Mouse (Mus musculus) midbrain, embryonic 10.5 days (tissue): ENCODE data around the gene Fbxo47. TPM values are rescaled to one million over a fixed set of nuclear protein-coding genes. Genes with fewer than 3 reads are reported as not detected.

ENCODE experiments used
- DNase-seq: peaks from one replicate; pipeline ENCODE4 v3.0.0-alpha.2; 2017; ENCODE audit warnings: low spot score
- H3K27ac ChIP-seq: fragments of 300-500 bp; sonication (generic); replicated peaks from 2 replicates; pipeline ENCODE4 v1.5.1; 2016; ENCODE audit warnings: mild to moderate bottlenecking
- H3K27me3 ChIP-seq: fragments of 300-500 bp; sonication (generic); 2 replicates; pipeline ENCODE4 v1.6.1; 2016; ENCODE audit warnings: low read depth, mild to moderate bottlenecking; ENCODE audit not compliant: poor library complexity, severe bottlenecking
- H3K36me3 ChIP-seq: fragments of 300-500 bp; sonication (generic); 2 replicates; pipeline ENCODE4 v1.6.1; 2016; ENCODE audit warnings: mild to moderate bottlenecking, moderate library complexity
- H3K4me1 ChIP-seq: fragments of 300-500 bp; sonication (generic); 2 replicates; pipeline ENCODE4 v1.6.1; 2016
- H3K4me3 ChIP-seq: fragments of 300-500 bp; sonication (generic); 2 replicates; pipeline ENCODE4 v1.5.1; 2016; ENCODE audit warnings: mild to moderate bottlenecking, moderate library complexity
- H3K9me3 ChIP-seq: fragments of 300-500 bp; sonication (generic); replicated peaks from 2 replicates; pipeline ENCODE4 v1.6.1; 2016; ENCODE audit warnings: mild to moderate bottlenecking
- WGBS: fragments of 180-500 bp; shearing (Covaris S2); methylation state at CpG from one replicate; pipeline ENCODE4 v1.1.7; 2016; 5-methylcytosine and 5-hydroxymethylcytosine counted together
- polyA plus RNA-seq: library from polyadenylated mRNA; unstranded; fragments of >200 nt; fragmentation: Nextera tagmentation; extraction: Ambion mirVana; gene quantifications from 2 replicates; pipeline ENCODE4 v1.2.1, GENCODE M21; 2016

Fbxo47 gene
- polyA plus RNA-seq, 1 experiment from 2014 or later, result 0.38 TPM

GRCm38 (mm10) chr11:97867591-97867990, 16.4 kb downstream of the Fbxo47 start:
- no peak overlapping the region for H3K4me3 ChIP-seq
- H3K36me3 ChIP-seq, result no peaks in the 10 kb centered on the region
- DNase-seq, result no peak
- H3K9me3 ChIP-seq, result no peaks in the 10 kb centered on the region
- H3K27me3 ChIP-seq, result no peaks in the 10 kb centered on the region
- 89% methylated on average over 3 of the region's 3 CpGs for WGBS
- no peak overlapping the region for H3K27ac ChIP-seq
- no peaks in the 10 kb centered on the region for H3K4me1 ChIP-seq

GRCm38 (mm10) chr11:97866091-97866888, 17.7 kb downstream of the Fbxo47 start:
- Histone ChIP-seq H3K9me3 (no peaks in the 10 kb centered on the region), H3K4me3 (no peak overlapping the region), H3K27me3 (no peaks in the 10 kb centered on the region), H3K27ac (no peak overlapping the region), H3K36me3 (no peaks in the 10 kb centered on the region), H3K4me1 (no peaks in the 10 kb centered on the region)
- DNase-seq, result no peak
- 90% methylated on average over 3 of the region's 3 CpGs for WGBS

- DNase-seq, result no peak
- Histone ChIP-seq H3K36me3 (no peaks in the 10 kb centered on the region), H3K9me3 (no peaks in the 10 kb centered on the region), H3K4me1 (no peaks in the 10 kb centered on the region), H3K27ac (no peak overlapping the region), H3K4me3 (no peak overlapping the region), H3K27me3 (no peaks in the 10 kb centered on the region)
- 88% methylated on average over 5 of the region's 5 CpGs for WGBS
These were observed 18.5 kb downstream of the Fbxo47 start for GRCm38 (mm10) chr11:97865421-97865820.

GRCm38 (mm10) chr11:97862148-97862547, 21.8 kb downstream of the Fbxo47 start:
- 88% methylated on average over 2 of the region's 2 CpGs for WGBS
- no peaks in the 10 kb centered on the region for H3K4me1 ChIP-seq
- no peak for DNase-seq
- no peak overlapping the region for H3K4me3 ChIP-seq
- no peaks in the 10 kb centered on the region for H3K36me3 ChIP-seq
- H3K9me3 ChIP-seq, result no peaks in the 10 kb centered on the region
- no peaks in the 10 kb centered on the region for H3K27me3 ChIP-seq
- H3K27ac ChIP-seq, result no peak overlapping the region

GRCm38 (mm10) chr11:97855473-97855872, 28.5 kb downstream of the Fbxo47 start:
- Histone ChIP-seq H3K27ac (no peak overlapping the region), H3K36me3 (no peaks in the 10 kb centered on the region), H3K9me3 (no peaks in the 10 kb centered on the region), H3K4me3 (no peak overlapping the region), H3K27me3 (no peaks in the 10 kb centered on the region), H3K4me1 (no peaks in the 10 kb centered on the region)
- 92% methylated on average over 2 of the region's 2 CpGs for WGBS
- no peak for DNase-seq

- Histone ChIP-seq H3K9me3 (no peaks in the 10 kb centered on the region), H3K27me3 (no peaks in the 10 kb centered on the region), H3K4me3 (no peak overlapping the region), H3K27ac (no peak overlapping the region), H3K36me3 (no peaks in the 10 kb centered on the region), H3K4me1 (no peaks in the 10 kb centered on the region)
- DNase-seq, result no peak
- 88% methylated on average over 2 of the region's 2 CpGs for WGBS
These were observed 32.4 kb downstream of the Fbxo47 start for GRCm38 (mm10) chr11:97851601-97852000.

- 82% methylated on average over 6 of the region's 6 CpGs for WGBS
- no peak overlapping the region for H3K27ac ChIP-seq
- no peak overlapping the region for H3K4me3 ChIP-seq
- no peaks in the 10 kb centered on the region for H3K27me3 ChIP-seq
- no peak for DNase-seq
- H3K9me3 ChIP-seq, result no peaks in the 10 kb centered on the region
- H3K36me3 ChIP-seq, result no peaks in the 10 kb centered on the region
- no peaks in the 10 kb centered on the region for H3K4me1 ChIP-seq
These were observed 33.6 kb downstream of the Fbxo47 start for GRCm38 (mm10) chr11:97850367-97850766.

- Histone ChIP-seq H3K36me3 (peaks cover 15% of the 10 kb centered on the region), H3K4me1 (peaks cover 26% of the 10 kb centered on the region), H3K27ac (peak overlapping the region; percentile 93), H3K27me3 (no peaks in the 10 kb centered on the region), H3K4me3 (peak overlapping the region; percentile 70), H3K9me3 (no peaks in the 10 kb centered on the region)
- WGBS, result 44% methylated on average over 4 of the region's 4 CpGs
- no peak for DNase-seq
These were observed 42.0 kb downstream of the Fbxo47 start for GRCm38 (mm10) chr11:97842001-97842400.

GRCm38 (mm10) chr11:97840991-97841661, 42.8 kb downstream of the Fbxo47 start:
- Histone ChIP-seq H3K27ac (peak overlapping the region; percentile 93), H3K9me3 (no peaks in the 10 kb centered on the region), H3K27me3 (no peaks in the 10 kb centered on the region), H3K4me1 (peaks cover 26% of the 10 kb centered on the region), H3K36me3 (peaks cover 24% of the 10 kb centered on the region), H3K4me3 (peak overlapping the region; percentile 70)
- under 1% methylated on average over 22 of the region's 22 CpGs for WGBS
- peak; percentile 84 for DNase-seq

- WGBS, result 2% methylated on average over 6 of the region's 6 CpGs
- DNase-seq, result peak; percentile 52
These were observed 43.4 kb downstream of the Fbxo47 start, which contains the start of gene B230217C12Rik for GRCm38 (mm10) chr11:97840539-97840954. TSS of gene B230217C12Rik (plus strand) at chr11:97840780.

GRCm38 (mm10) chr11:97840135-97840490, 43.8 kb downstream of the Fbxo47 start:
- no peak for DNase-seq
- Histone ChIP-seq H3K4me1 (peaks cover 26% of the 10 kb centered on the region), H3K9me3 (no peaks in the 10 kb centered on the region), H3K27me3 (no peaks in the 10 kb centered on the region), H3K27ac (peak overlapping the region; percentile 93), H3K4me3 (peak overlapping the region; percentile 70), H3K36me3 (peaks cover 34% of the 10 kb centered on the region)
- 72% methylated on average over 2 of the region's 2 CpGs for WGBS

More at GRCm38 (mm10) chr11:97840539-97840954, 43.4 kb downstream of the Fbxo47 start, which contains the start of gene B230217C12Rik:
- Histone ChIP-seq H3K27ac (peak within 1 kb of the TSS; percentile 93), H3K4me3 (peak within 1 kb of the TSS; percentile 70), H3K4me1 (peaks cover 26% of the 10 kb centered on the region), H3K27me3 (no peaks in the 10 kb centered on the region), H3K36me3 (peaks cover 29% of the 10 kb centered on the region), H3K9me3 (no peaks in the 10 kb centered on the region)

GRCm38 (mm10) chr11:97839441-97840134, 44.4 kb downstream of the Fbxo47 start:
- no peak for DNase-seq
- Histone ChIP-seq H3K27ac (peak overlapping the region; percentile 64), H3K4me1 (peaks cover 26% of the 10 kb centered on the region), H3K36me3 (peaks cover 39% of the 10 kb centered on the region), H3K9me3 (no peaks in the 10 kb centered on the region), H3K4me3 (0 out of 2 replicates have a peak overlapping the region, but pooled peaks have one; percentile 1), H3K27me3 (no peaks in the 10 kb centered on the region)
- WGBS, result 63% methylated on average over 11 of the region's 11 CpGs
